Mouse (Mus musculus): ENCODE results near the gene Chchd3. TPM values are rescaled to one million over a fixed set of nuclear protein-coding genes. Genes with fewer than 3 reads are reported as not detected.

The Chchd3 gene
- polyA plus RNA-seq, 1 experiment = 181 TPM

- TF ChIP-seq GATA1 (IDR thresholded peaks at IDR 0.05; ENCODE audit: low read length) = no peak
These were observed 98.0 kb downstream of the Chchd3 start for GRCm38 (mm10) chr6:32962048-32962447.

DNA sequence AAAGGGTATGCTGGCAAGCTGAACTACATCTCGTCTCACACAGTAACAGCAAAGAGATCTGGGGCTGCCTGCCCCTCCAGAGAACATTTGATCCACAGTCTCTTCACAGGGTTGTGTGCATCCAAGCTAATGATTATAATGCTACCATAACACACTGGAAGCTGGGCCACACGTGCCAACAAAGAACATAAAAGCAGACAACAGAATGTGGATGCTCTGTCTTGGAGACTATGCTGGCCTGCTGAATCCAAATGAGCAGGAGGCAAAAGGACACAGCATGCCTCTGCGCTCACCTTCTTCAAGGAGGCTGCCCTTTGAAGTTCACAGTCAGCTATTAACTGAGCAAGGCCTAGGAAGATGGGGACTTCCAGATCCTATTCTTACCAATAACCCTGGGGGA is 98.6 kb downstream of the Chchd3 start:
- TF ChIP-seq GATA1 (IDR thresholded peaks at IDR 0.05; ENCODE audit: low read length) = no peak

DNA sequence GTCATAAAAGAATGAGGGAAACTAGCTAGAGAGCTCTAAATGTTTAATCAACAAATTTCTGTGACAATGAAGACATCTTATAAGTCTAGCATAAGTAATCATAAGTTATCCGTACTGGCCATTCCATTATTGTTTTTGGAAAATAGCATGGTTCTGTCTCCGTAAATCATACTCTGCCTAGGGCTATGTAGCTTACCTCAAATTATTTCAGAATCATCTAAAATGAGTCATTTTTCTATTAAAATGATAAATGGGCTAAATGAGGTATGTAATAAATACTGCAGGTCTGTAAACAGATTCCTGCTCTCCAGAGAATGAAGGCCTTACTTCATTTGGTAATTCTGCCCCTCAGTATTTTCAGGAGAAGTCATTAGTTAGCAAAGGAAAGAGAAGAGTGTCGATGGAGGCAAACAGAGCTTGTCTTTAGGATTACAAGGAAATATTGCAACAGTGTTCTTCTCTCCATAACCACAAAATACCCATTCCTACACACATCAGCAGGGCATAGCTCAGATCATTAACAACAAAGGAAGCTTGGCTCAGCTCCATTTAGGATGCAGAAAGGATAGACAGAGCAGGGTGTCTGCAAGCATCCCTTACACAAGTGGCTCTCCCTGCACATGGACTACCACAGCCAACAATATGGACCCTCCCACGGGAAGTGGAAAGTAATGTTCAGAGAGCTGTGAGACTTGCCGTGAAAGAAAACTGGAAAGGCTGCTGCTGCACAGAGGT is 100.1 kb downstream of the Chchd3 start:
- TF ChIP-seq GATA1 (IDR thresholded peaks at IDR 0.05; ENCODE audit: low read length) = no peak

DNA sequence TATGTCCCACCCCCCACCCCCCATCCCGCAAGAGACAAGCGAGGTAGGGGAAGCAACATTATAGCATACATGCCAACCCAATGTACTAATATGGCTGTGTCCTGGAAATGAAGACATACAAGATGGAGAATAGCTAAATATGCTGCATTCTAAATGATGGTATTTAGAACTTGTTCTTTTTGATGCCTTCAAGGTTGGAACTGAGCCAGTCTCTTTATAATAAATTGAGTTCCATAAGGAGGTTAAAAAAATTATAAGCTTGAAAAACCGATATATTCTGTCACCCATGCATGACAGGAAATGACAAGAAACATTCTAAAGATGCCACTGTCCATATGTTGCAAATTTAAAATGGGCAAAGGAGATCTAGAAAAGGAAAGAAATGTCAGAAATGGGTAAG is 104.6 kb downstream of the Chchd3 start:
- TF ChIP-seq GATA1 (IDR thresholded peaks at IDR 0.05; ENCODE audit: low read length) = no peak

- TF ChIP-seq GATA1 (IDR thresholded peaks at IDR 0.05; ENCODE audit: low read length) = no peak
These were observed 109.1 kb downstream of the Chchd3 start for GRCm38 (mm10) chr6:32950973-32951372.

GRCm38 (mm10) chr6:32949702-32950101 is 110.4 kb downstream of the Chchd3 start:
- no peak for TF ChIP-seq GATA1 (IDR thresholded peaks at IDR 0.05; ENCODE audit: low read length)

- no peak for TF ChIP-seq GATA1 (IDR thresholded peaks at IDR 0.05; ENCODE audit: low read length)
These were observed 112.8 kb downstream of the Chchd3 start for GRCm38 (mm10) chr6:32947225-32947624.

DNA sequence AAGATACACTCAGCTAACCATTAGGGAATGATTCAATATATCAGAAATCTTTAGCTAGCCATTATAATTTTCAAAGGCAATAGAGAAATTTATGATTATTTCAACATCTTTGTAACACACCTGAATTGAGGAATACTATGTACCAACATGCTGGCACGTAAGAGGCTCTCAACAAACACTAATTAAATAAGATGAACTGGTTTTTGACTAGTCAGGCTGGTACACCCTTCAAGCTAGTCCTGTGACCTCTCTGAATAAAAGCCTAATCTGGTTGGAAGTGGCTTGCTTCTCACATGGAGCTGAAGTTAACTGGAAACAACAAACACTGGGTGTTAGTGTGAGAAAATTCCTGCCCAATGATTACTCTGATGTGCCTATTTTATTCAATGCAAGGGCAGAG is 115.1 kb downstream of the Chchd3 start:
- no peak for TF ChIP-seq GATA1 (IDR thresholded peaks at IDR 0.05; ENCODE audit: low read length)

GRCm38 (mm10) chr6:32943651-32944050 is 116.4 kb downstream of the Chchd3 start:
- no peak for TF ChIP-seq GATA1 (IDR thresholded peaks at IDR 0.05; ENCODE audit: low read length)

DNA sequence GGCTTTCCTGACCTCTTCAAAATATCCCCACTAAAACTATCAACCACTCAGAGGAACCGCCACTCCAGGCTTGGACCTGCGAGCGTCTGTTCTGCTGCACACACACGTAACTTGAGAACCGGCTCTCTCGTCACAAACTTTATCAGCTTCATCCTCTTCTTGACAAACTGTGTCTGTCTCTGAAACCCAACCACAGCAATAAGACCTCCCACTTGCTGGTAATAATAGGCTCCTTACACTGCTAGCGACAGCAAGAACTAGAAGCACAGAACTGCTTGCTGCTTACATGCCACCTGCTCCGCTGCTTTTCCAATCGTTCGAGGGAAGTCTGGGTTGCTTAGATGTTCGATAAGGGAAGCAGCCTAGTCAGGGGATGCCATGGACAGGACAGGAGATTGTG is 119.8 kb downstream of the Chchd3 start:
- TF ChIP-seq GATA1 (IDR thresholded peaks at IDR 0.05; ENCODE audit: low read length) = no peak

- TF ChIP-seq GATA1 (IDR thresholded peaks at IDR 0.05; ENCODE audit: low read length) = no peak
These were observed 122.4 kb downstream of the Chchd3 start for GRCm38 (mm10) chr6:32937643-32938042.

DNA sequence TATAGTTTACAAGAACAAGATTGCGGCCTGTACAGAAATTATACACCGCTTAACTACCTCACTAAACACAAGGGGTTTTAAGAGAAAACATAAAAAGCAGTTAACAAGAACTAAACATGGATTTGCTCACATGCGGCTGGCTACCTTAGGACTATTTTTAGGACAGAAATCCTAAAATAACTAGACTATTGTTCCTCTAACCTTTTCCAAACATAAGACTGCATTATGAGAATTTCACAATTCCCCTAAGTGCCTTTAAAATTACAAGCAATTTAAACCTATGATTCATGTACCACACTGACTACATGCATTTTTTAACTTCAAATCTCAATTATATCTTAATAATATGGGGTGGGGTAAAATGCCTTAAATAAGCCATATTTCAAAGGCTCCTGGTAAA is 123.3 kb downstream of the Chchd3 start:
- no peak for TF ChIP-seq GATA1 (IDR thresholded peaks at IDR 0.05; ENCODE audit: low read length)

- TF ChIP-seq GATA1 (IDR thresholded peaks at IDR 0.05; ENCODE audit: low read length) = no peak
These were observed 123.7 kb downstream of the Chchd3 start for GRCm38 (mm10) chr6:32936365-32936764.

GRCm38 (mm10) chr6:32935576-32935975 is 124.5 kb downstream of the Chchd3 start:
- no peak for TF ChIP-seq GATA1 (IDR thresholded peaks at IDR 0.05; ENCODE audit: low read length)

DNA sequence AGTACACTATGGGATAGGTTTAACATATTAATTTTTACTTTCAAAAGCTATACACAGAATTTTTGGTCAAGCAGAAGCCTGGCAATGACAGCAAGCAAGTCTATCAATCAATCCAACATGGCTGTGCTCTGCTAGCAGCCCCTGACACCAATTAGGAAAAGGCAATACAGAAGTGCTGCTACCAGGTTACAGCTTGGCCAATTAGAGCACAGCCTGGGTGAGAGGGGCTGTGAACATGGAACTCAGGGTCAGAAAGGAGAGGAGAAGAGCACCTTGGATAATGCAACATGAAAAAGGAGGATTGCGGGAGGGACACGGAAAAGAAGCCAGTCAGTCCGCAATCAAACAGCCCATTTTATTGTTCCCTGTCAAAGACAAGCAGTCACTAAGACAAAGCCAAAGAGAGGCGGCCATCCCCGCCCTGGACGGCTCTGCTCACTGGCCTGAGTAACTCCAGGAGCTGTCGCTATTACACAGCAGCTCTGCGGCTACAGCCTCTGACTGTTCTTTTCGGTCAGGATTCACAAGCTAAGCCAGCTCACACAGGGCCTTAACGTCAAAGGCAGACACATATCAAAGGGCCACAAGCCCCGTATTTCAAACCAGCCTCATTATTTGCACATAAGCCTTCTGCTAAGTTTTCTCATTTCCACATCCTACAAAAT is 128.8 kb downstream of the Chchd3 start:
- no peak for TF ChIP-seq GATA1 (IDR thresholded peaks at IDR 0.05; ENCODE audit: low read length)

GRCm38 (mm10) chr6:32922391-32922790 is 137.7 kb downstream of the Chchd3 start:
- TF ChIP-seq GATA1 (IDR thresholded peaks at IDR 0.05; ENCODE audit: low read length) = no peak

DNA sequence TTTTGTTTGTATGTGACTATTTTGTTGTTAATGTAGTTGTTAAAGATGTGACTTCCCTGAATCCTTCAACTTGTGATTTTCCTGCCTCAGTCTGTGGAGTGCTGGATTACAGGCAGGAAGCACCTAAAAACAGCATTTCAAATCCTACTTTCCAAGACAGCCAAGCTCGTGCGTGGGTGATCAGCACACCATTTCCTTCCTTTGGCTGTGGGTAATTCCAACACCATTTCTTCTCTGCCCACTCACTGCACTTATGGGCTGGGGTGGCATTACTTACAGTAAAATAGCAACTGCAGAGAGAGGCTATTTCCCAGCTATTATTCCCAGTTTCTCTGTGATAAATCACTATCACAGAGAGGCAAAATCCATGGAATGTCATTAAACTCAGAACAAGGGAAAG is 140.0 kb downstream of the Chchd3 start:
- TF ChIP-seq GATA1 (IDR thresholded peaks at IDR 0.05; ENCODE audit: low read length) = no peak
